Mouse (Mus musculus): ENCODE measurements around the gene Gm281.

DNA sequence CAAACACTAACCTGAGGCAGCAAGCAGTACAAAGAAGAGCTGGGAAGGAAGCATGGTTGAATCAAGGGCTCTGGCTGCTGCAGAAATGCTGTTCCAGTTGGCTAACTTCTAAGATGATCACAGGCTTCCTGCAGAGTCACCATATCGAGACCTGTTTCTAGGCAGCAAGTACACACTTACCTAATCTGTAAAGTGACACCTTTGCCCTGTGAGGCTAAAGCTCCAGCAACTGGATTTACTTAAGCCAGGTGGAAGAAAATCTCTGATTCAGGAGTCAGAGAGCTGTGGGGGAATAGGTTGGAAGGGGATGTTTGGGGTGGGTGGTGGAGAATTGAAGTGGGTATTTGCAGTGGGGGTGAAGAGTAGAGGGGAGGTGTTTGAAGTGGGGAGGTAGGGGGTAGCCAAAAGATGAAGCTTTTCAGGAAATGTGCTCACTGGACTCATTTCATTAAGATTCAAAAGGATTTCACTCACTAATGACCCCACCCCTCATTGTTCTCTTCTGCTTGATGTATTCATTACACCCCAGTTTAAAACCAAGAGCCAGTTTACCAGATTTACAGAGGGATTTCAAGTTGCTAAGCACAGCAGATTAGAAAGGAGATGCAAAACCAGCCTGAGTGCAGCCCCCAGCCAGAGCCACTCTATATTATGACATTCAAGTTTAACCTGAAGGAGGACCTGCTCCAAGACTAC is at the start of gene Gm281:
- TF ChIP-seq CTCF (IDR thresholded peaks at IDR 0.05; ENCODE audit: low read depth, low read length) (no peak), POLR2A (IDR thresholded peaks at IDR 0.05; ENCODE audit: borderline replicate concordance, low read depth, low read length) (no peak)

All from bone marrow macrophage, adult 2 months (primary cell).